Comparison of ENCODE assay signal across 18 mouse cellular contexts in genomic region chr14:31105156-31105555, GRCm38 (mm10).
"Had no signal": no experiment of that assay in that cellular context is flagged by ENCODE, and none has a peak within 500 bp of the region (broad histone marks: within the 10 kb centered on the region; RNA-seq: fewer than 3 reads in every experiment).

No protein-coding gene starts in this region.

- H3K27ac ChIP-seq: liver, embryonic 12.5 days; liver, embryonic 14.5 days; midbrain, embryonic 10.5 days; midbrain, embryonic 12.5 days; neural tube, embryonic 13.5 days; neural tube, embryonic 15.5 days; stomach, embryonic 15.5 days; stomach, postnatal 0 days had no signal

- H3K4me3 ChIP-seq: liver, embryonic 12.5 days; midbrain, embryonic 10.5 days; midbrain, embryonic 12.5 days; myocyte; neural tube, embryonic 13.5 days; neural tube, embryonic 15.5 days; stomach, embryonic 15.5 days had no signal

- H3K27me3 ChIP-seq: liver, embryonic 12.5 days; midbrain, embryonic 12.5 days; neural tube, embryonic 13.5 days; neural tube, embryonic 15.5 days; stomach, embryonic 15.5 days had no signal

- ATAC-seq: liver, embryonic 12.5 days; midbrain, embryonic 16.5 days had no signal

- H3K4me1 ChIP-seq: midbrain, embryonic 10.5 days; midbrain, embryonic 12.5 days; neural tube, embryonic 13.5 days; neural tube, embryonic 15.5 days; stomach, embryonic 15.5 days had no signal

- DNase-seq: lung, embryonic 14.5 days; midbrain, embryonic 14.5 days; retina, postnatal 1 day; right cerebral cortex, adult 18-20 months; right cerebral cortex, postnatal 14 days; thymus, adult 2 months; thymus, postnatal 25 days; thymus, postnatal 4 days had no signal

- H3K9me3 ChIP-seq: liver, embryonic 12.5 days; midbrain, embryonic 10.5 days; midbrain, embryonic 12.5 days; neural tube, embryonic 13.5 days; neural tube, embryonic 15.5 days; stomach, embryonic 15.5 days had no signal

- H3K4me2 ChIP-seq: liver, embryonic 12.5 days; lung, embryonic 14.5 days; midbrain, embryonic 12.5 days; neural tube, embryonic 13.5 days; neural tube, embryonic 15.5 days; stomach, embryonic 15.5 days had no signal

- H3K9ac ChIP-seq: liver, embryonic 12.5 days; liver, embryonic 14.5 days; lung, embryonic 14.5 days; midbrain, embryonic 12.5 days; neural tube, embryonic 13.5 days; neural tube, embryonic 15.5 days; stomach, embryonic 15.5 days had no signal
